Mouse (Mus musculus) lung, adult 18-20 months (tissue): ENCODE data around the gene Slc25a5.

Experiments
- DNase-seq, 2 experiments: peaks; one replicate each; pipeline ENCODE4 v3.0.0; 2022; ENCODE audit warnings: mixed read lengths in 2 of 2

Gene Slc25a5

DNA sequence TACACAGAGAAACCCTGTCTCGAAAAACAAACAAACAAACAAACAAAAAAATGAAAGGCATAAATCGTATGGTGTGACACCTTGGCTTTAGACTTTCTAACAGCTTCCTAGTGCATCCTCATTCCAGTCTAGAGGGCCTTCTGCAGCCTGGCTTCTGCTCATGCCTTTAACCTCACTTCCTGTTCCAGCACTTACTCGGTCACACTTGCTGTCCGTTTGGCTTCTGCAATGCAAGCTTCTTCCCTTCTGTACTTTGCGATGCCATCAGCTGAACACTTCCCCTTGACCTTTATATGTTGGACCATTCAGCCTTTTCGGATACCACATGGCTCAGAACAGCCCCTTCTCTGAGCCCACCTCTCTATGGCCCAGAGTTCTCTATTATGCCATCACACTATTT is 46.2 kb downstream of the Slc25a5 start:
- no peak for DNase-seq

DNA sequence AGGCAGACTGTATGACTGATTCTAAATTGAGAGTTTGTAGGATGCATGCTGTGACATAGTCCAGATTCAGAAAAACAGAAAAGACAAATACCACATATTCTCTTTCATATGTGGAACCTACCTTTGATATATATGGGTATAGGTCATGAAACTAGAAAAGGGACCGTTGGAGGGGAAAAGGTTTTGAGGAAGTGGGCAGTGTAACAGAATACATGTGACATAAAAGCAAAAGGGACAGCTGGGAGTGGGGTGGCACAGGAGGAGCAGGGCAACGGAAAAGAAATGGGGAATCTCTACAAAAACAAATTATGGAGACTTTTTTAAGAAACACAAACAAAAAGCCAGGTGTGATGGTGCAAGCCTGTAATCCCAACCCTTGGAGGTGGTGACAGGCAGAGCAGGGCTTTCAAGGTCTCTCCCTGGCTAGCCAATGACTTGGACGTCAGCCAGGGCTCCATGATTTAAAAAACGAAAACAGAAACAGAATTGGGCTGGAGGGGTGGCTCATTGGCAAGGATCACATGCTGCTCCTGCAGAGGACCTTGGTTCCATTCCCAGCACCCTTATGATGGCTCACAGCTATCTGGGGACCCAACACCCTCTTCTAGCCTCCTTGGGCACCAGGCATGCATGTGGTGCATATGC is 48.0 kb downstream of the Slc25a5 start:
- no peak for DNase-seq

DNA sequence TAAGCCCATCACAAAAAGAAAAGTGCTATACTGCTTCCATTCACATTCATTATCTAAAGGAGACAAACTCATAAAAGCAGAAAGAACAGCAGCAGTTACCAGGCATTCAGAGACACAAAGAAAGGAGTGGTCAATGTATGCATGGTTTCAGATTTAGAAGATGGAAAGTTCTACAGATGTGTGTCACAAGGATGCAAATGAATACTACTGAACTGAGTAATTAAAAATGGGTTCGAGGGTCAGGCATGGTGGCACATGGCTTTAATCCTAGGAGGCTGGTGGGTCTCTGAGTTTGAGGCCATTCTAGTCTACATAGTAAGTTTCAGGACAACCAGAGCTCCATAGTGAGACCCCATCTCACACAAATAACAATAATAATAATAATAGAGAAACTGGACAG is 51.7 kb downstream of the Slc25a5 start:
- no peak for DNase-seq
